Mouse (Mus musculus) liver, postnatal 0 days (tissue): ENCODE results near the gene Tcstv3. TPM values are rescaled to one million over a fixed set of nuclear protein-coding genes. Genes with fewer than 3 reads are reported as not detected.
"Not testable (repeated sequence)": the region's sequence is repeated elsewhere in the genome, so short reads cannot be mapped to it uniquely, and the experiment has no call there.

Experiments used
- ATAC-seq: fragments of 200-750 bp; cut with Nextera tagmentation; 2 replicates; pipeline ENCODE4 v1.8.0; 2017; ENCODE audit warnings: mild to moderate bottlenecking, moderate library complexity
- DNase-seq: peaks from one replicate; pipeline ENCODE4 v3.0.0-alpha.2; 2016
- H3K27ac ChIP-seq: fragments of 300-500 bp; sonication (generic); 2 replicates; pipeline ENCODE4 v1.5.1; 2014; ENCODE audit warnings: antibody characterized with exemption, moderate library complexity, mild to moderate bottlenecking, low read depth
- H3K27me3 ChIP-seq: fragments of 300-500 bp; sonication (generic); 2 replicates; pipeline ENCODE4 v1.6.1; 2014; ENCODE audit warnings: low read length, control low read depth, mixed read lengths; ENCODE audit not compliant: insufficient read depth
- H3K36me3 ChIP-seq: fragments of 300-500 bp; sonication (generic); replicated peaks from 2 replicates; pipeline ENCODE4 v1.6.1; 2014; ENCODE audit warnings: mild to moderate bottlenecking, control low read depth, low read length, moderate library complexity, mixed read lengths; ENCODE audit not compliant: insufficient read depth
- H3K4me1 ChIP-seq: fragments of 300-500 bp; sonication (generic); 2 replicates; pipeline ENCODE4 v1.6.1; 2014; ENCODE audit warnings: antibody characterized with exemption, mild to moderate bottlenecking, control low read depth; ENCODE audit not compliant: insufficient read depth
- H3K4me2 ChIP-seq: fragments of 300-500 bp; sonication (generic); 2 replicates; pipeline ENCODE4 v1.6.1; 2014; ENCODE audit warnings: low read depth, mild to moderate bottlenecking, low read length, moderate library complexity, mixed read lengths
- H3K4me3 ChIP-seq: fragments of 300-500 bp; sonication (generic); 2 replicates; pipeline ENCODE4 v1.5.1; 2014; ENCODE audit warnings: low read depth, low read length
- H3K9ac ChIP-seq: fragments of 300-500 bp; sonication (generic); replicated peaks from 2 replicates; pipeline ENCODE4 v1.6.1; 2014; ENCODE audit warnings: mild to moderate bottlenecking, moderate library complexity
- H3K9me3 ChIP-seq: fragments of 300-500 bp; sonication (generic); 2 replicates; pipeline ENCODE4 v1.6.1; 2016; ENCODE audit warnings: mild to moderate bottlenecking, control low read depth, low read length, mixed read lengths
- CTCF ChIP-seq: sonication (generic); IDR thresholded peaks from 2 replicates; pipeline ENCODE4 v1.5.1; 2016; ENCODE audit warnings: antibody characterized with exemption, low read depth
- EP300 ChIP-seq: IDR thresholded peaks from 2 replicates; pipeline ENCODE4 v1.6.1; 2016; ENCODE audit warnings: antibody characterized with exemption, low read depth, mild to moderate bottlenecking
- WGBS: fragments of 180-500 bp; shearing (Covaris S2); extraction: QIAGEN DNeasy Blood & Tissue Kit; methylation state at CpG from one replicate; pipeline ENCODE4 v1.1.7; 2014; ENCODE audit not compliant: insufficient replicate concordance; 5-methylcytosine and 5-hydroxymethylcytosine counted together
- polyA plus RNA-seq: library from polyadenylated mRNA; unstranded; fragments of >200 nt; fragmentation: Nextera tagmentation; extraction: Ambion mirVana; gene quantifications from 2 replicates; pipeline ENCODE4 v1.2.1, GENCODE M21; 2015

Tcstv3 gene
- not detected in 2 replicates for polyA plus RNA-seq

- ATAC-seq, H3K4me2 ChIP-seq, H3K4me3 ChIP-seq, H3K4me1 ChIP-seq, H3K9me3 ChIP-seq, H3K27me3 ChIP-seq, H3K36me3 ChIP-seq, H3K27ac ChIP-seq, H3K9ac ChIP-seq, DNase-seq: not testable (repeated sequence)
- WGBS = 51% methylated on average over 3 of the region's 3 CpGs
These were observed at the start of gene Tcstv3 for GRCm38 (mm10) chr13:120316578-120316977. Gene Tcstv3 (plus strand): TSS chr13:120316878.

- H3K36me3 ChIP-seq, ATAC-seq, H3K27me3 ChIP-seq, H3K4me1 ChIP-seq, DNase-seq, H3K4me2 ChIP-seq, H3K9me3 ChIP-seq, H3K9ac ChIP-seq, H3K27ac ChIP-seq, H3K4me3 ChIP-seq: not testable (repeated sequence)
- 33% methylated on average over 2 of the region's 2 CpGs for WGBS
- peak; percentile 30 for TF ChIP-seq CTCF
These were observed 38.8 kb upstream of the Tcstv3 start for GRCm38 (mm10) chr13:120277837-120278236.

- ATAC-seq = no peak
- no peaks in the 10 kb centered on the region for H3K9me3 ChIP-seq
- 82% methylated on average over 9 of the region's 9 CpGs for WGBS
- DNase-seq = no peak
- H3K9ac ChIP-seq = no peak overlapping the region
- no peak overlapping the region for H3K4me2 ChIP-seq
- no peaks in the 10 kb centered on the region for H3K36me3 ChIP-seq
- H3K4me1 ChIP-seq = no peaks in the 10 kb centered on the region
- no peak overlapping the region for H3K27ac ChIP-seq
- TF ChIP-seq EP300 (no peak), CTCF (peak; percentile 31; the same call in 1 of the 2 replicates)
- no peak overlapping the region for H3K4me3 ChIP-seq
- H3K27me3 ChIP-seq = no peaks in the 10 kb centered on the region
These were observed 37.9 kb upstream of the Tcstv3 start for GRCm38 (mm10) chr13:120278784-120279183.

- no peak for TF ChIP-seq CTCF
- TF ChIP-seq EP300 = no peak
- Histone ChIP-seq H3K36me3 (no peaks in the 10 kb centered on the region), H3K4me1 (no peaks in the 10 kb centered on the region)
These were observed 17.3 kb upstream of the Tcstv3 start for GRCm38 (mm10) chr13:120299324-120299894.

GRCm38 (mm10) chr13:120299991-120300442 lies 16.7 kb upstream of the Tcstv3 start, which contains the start of gene BC147527:
Gene BC147527 (plus strand): TSS chr13:120300392.
- ATAC-seq (peak; percentile 61; the same call in 1 of the 2 replicates), DNase-seq (peak; percentile 42)
- Histone ChIP-seq H3K4me3 (no peak within 1 kb of the TSS), H3K27me3 (no peaks in the 10 kb centered on the region), H3K4me2 (no peak within 1 kb of the TSS), H3K9ac (no peak within 1 kb of the TSS), H3K4me1 (no peaks in the 10 kb centered on the region), H3K27ac (peak within 1 kb of the TSS; percentile 62), H3K36me3 (no peaks in the 10 kb centered on the region), H3K9me3 (no peaks in the 10 kb centered on the region)
- WGBS = 25% methylated on average over 2 of the region's 2 CpGs
- no peak for TF ChIP-seq EP300
- no peak for TF ChIP-seq CTCF

More at GRCm38 (mm10) chr13:120299324-120299894, 17.3 kb upstream of the Tcstv3 start:
- WGBS = 24% methylated on average over 1 of the region's 1 CpGs
- H3K4me2 ChIP-seq = no peak overlapping the region
- DNase-seq = no peak
- no peak overlapping the region for H3K9ac ChIP-seq
- no peaks in the 10 kb centered on the region for H3K9me3 ChIP-seq
- H3K27ac ChIP-seq = peak overlapping the region; percentile 62; the same call in 1 of the 2 replicates
- H3K4me3 ChIP-seq = no peak overlapping the region
- no peaks in the 10 kb centered on the region for H3K27me3 ChIP-seq
- ATAC-seq = peak; percentile 15; the same call in 1 of the 2 replicates

- Histone ChIP-seq H3K4me1 (no peaks in the 10 kb centered on the region), H3K4me2 (no peak overlapping the region), H3K27ac (no peak overlapping the region), H3K27me3 (no peaks in the 10 kb centered on the region), H3K4me3 (no peak overlapping the region), H3K36me3 (no peaks in the 10 kb centered on the region), H3K9me3 (no peaks in the 10 kb centered on the region), H3K9ac (no peak overlapping the region)
- ATAC-seq = no peak
- 67% methylated on average over 4 of the region's 4 CpGs for WGBS
- DNase-seq = no peak
- TF ChIP-seq EP300 (no peak), CTCF (no peak)
These were observed 15.8 kb upstream of the Tcstv3 start for GRCm38 (mm10) chr13:120300853-120301252.

- ATAC-seq (no peak), DNase-seq (no peak)
- H3K36me3 ChIP-seq = no peaks in the 10 kb centered on the region
- H3K9me3 ChIP-seq = no peaks in the 10 kb centered on the region
- H3K4me2 ChIP-seq = no peak overlapping the region
- WGBS = 61% methylated on average over 4 of the region's 4 CpGs
- no peak overlapping the region for H3K9ac ChIP-seq
- no peaks in the 10 kb centered on the region for H3K27me3 ChIP-seq
- H3K27ac ChIP-seq = no peak overlapping the region
- H3K4me3 ChIP-seq = no peak overlapping the region
- H3K4me1 ChIP-seq = no peaks in the 10 kb centered on the region
- TF ChIP-seq EP300 = no peak
- no peak for TF ChIP-seq CTCF
These were observed 5.9 kb upstream of the Tcstv3 start for GRCm38 (mm10) chr13:120310749-120311148.
